Mouse (Mus musculus): Measurements from ENCODE around the gene Srek1.

Gene Srek1

DNA sequence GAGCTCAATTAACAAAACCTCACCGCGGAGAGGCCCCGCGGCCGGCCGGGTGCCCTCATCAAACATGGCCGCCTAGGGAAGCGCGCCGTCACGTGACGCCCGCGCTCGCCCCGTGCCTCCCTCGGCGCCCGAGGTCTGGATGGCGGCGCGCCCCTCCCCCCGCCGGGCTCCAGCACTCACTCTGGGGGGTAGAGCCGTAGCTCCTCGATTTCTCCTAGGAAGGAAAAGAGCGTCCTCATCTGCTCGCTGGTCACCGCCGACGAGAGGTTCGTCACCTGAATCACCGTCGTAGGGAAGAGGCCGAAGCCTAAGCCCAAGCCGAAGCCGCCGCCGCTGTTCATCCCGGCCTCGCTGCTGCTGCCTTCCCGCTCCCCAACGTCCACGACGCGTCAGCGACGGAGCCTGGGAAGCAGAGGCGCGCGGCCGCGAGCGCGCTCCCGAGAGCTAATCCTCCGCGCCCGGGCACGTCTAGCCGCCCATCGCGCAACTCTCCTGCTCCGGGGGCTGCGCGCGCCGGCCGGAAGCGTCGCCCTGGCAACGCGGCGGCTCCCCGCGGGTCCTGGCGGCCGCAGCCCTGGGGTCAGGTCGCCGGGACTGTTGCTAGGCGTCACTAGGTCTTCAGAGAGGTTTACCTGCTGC lies at the start of gene Srek1:
Srek1 (minus strand) TSS at position 490 of the 639 bp plus-strand sequence.
- peak; percentile 94 for DNase-seq (ENCODE audit: low spot score)

- no peak for DNase-seq (ENCODE audit: low spot score)
Observed at GRCm38 (mm10) chr13:103822270-103822669, 47.9 kb upstream of the Srek1 start.

DNA sequence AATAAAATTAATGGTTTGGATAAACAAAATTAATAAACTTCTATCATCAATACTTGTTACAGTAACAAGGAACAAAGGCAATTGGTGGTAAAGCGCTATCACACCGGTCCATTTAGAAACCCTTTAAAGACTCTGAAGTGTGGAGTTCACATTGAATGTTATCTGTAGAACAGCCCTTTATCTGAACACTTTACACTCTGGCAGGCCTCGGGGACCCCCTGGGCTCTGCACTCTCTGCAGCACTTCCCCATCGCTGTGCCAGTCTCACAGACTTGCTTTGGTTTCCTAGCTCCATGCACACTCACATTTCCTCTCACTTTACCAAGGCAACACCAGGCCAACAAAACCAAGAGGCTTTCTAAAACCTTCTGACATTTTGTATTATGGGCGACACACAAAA lies 45.0 kb upstream of the Srek1 start:
- no peak for DNase-seq (ENCODE audit: low spot score)

- no peak for DNase-seq (ENCODE audit: low spot score)
Observed at GRCm38 (mm10) chr13:103817935-103818334, 43.5 kb upstream of the Srek1 start.

DNA sequence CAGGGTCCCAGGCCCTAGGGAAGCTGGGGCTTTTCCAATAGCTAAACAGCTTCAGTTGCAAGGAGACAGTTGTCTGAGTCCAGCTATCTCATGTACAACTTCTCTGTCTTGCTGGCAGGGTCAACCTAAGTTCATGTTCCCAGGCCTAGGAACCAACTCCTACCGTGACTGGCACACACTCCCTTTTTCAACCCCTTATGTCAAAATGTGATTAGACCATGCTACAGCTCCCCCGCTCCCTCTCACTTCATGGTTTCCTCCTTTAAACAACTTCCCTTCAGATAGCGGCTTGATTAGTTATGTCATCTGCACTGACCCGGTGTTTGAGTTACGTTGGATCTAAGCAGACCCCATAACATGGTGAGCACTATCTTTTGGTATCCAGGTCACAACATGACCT lies 33.1 kb upstream of the Srek1 start:
- no peak for DNase-seq (ENCODE audit: low spot score)

DNA sequence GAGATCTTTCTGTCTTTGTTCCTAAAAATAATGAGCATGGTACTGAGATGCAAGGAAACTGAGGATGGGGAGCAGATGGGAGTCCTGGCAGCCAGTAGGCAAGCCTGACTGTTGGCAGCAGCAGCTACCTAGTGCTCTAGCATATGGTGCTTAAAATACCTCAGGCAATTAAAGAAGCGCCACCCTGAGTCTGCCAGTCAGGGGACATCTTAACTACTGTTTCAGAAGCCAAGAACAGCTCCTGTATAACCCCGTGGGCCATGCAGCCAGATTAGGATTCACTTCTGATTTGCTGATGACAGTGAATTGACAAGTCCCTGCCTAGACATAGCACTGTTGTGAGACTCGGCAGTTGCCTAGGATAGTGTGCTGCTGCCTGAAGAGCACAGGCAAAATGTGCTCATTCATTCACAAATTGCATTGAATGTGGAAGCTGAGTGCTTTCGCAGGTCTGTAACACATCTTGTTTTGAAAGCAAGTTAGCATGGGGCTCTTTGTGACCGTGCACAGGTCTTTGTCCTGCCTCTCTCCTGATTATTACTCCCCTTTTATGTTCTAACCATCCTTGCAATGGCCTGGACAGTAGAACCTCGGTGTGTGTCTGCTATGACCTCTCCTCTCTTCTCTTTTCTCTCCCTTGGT lies 31.9 kb upstream of the Srek1 start:
- DNase-seq (ENCODE audit: low spot score): no peak

DNA sequence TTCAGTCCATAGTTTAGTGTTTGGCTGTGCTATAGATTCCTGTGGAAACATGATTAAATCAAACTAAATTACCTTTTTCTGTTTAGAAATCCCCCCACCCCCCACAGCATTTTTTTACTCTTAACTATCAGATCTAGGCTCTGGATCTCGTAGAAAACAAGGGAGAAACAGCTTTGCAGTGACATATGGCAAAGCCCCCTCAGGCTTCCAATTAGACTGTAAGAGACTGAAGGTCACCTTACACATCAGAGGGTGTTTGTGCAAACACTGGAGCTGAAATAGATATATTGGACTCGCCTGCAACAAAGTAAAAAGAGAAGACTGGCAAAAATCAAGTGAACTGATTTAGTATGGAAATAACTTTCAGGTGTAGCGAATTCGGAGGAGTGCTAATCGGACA lies 29.3 kb upstream of the Srek1 start:
- no peak for DNase-seq (ENCODE audit: low spot score)

DNA sequence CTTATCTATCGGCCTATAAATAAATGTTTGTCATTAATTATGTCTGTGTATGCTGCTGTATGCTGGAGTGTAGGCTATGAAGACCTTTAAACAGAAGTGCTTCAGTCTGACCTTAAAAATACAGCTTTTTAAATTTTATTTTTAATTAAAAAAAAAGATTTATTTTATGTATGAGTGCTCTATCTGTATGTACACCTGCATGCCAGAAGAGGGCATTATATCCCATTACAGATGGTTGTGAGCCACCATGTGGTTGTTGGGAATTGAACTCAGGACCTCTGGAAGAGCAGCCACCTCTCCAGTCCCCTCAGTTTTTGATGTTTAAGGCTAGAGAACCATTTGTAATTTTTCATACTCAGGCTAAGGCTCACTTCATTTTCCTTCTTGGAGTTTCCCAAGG lies 26.6 kb upstream of the Srek1 start:
- DNase-seq (ENCODE audit: low spot score): no peak

- no peak for DNase-seq (ENCODE audit: low spot score)
Observed at GRCm38 (mm10) chr13:103794688-103795543, 20.5 kb upstream of the Srek1 start.

DNA sequence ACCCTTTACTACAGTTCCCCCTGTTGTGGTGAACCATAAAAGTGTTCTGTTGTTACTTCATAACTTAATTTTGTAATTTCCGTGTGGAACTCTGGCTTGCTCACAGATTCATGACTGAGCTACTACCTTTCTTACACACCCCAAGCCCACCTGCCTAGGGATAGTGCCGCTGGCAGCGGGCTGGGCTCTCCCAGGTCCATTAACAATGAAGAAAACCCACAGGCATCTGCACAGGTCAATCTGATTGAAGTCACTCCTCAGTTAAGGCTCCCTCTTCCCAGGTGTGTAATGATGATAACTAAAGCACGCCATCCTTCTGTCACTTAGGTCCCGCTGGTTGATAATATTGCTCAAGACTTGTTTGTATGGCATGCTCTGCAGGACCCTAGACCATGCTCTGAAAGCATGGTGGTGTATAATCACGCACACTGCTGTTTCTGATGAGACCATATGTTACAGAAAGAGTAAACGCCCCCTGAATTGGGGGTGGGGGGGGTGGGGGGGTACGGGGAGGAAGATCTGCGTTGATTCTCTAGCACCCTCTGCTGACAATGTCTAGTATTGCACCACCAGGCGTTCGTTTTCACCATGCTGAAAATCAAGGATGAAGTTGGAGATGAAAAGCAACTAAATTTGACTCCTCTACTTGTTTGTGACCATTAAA lies 5.6 kb upstream of the Srek1 start:
- DNase-seq (ENCODE audit: low spot score): no peak

GRCm38 (mm10) chr13:103777126-103777525 lies 2.7 kb upstream of the Srek1 start:
- no peak for DNase-seq (ENCODE audit: low spot score)

DNA sequence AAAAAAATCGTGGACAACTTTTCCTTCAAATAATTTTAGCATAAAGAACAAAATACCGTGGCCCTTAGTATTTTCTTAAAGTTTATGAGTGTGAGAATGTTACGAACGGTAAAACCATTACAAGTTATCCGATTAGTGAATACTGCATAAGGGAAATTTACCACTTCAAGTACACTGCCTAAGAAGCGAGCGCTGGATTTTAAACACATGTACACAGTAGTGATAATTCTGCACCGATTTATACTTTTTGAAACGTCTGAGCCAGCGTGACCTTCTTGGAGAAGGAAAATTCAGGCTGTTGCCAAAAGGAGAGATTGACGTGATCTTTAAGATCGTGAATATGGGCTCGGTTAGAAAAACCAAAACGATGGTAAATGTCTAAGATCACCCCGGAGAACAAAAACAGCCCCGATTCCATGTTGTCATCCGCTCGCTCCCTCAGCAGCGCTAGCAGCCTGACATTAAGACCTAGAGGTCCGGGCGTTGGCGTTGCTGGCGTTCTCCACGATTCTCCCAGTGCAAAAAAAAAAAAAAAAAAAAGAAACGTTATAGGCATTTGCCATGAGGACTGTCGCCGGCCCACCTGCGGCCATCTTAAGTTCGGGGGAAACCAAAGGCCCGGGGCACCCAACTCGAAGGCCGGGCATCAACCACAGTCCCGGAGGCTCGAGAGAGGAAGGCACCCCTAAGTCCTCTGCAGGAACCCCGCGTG lies 845 bp downstream of the Srek1 start:
- no peak for DNase-seq (ENCODE audit: low spot score)

DNA sequence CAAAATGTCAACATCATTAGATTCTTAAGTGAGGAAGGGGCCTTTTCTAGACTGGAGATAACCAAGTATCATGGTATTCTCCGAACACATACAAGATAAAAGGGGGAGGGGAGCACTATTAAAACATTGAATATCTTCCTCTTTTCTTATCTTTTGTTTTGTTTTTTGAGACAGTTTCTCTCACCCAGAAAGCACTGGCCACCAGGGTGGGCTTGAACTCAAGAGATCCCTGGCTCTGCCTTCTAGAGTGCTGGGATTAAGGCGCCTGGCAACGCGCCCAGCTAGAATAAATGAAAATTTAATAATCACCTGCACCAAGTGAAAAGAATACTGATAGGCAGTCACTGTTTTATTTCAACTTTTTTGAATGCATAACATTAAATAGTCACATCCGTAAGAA lies 1.5 kb downstream of the Srek1 start:
- DNase-seq (ENCODE audit: low spot score): no peak

GRCm38 (mm10) chr13:103770821-103771220 lies 3.6 kb downstream of the Srek1 start:
- DNase-seq (ENCODE audit: low spot score): no peak

GRCm38 (mm10) chr13:103767935-103768334 lies 6.5 kb downstream of the Srek1 start:
- no peak for DNase-seq (ENCODE audit: low spot score)

GRCm38 (mm10) chr13:103763640-103764039 lies 10.8 kb downstream of the Srek1 start:
- no peak for DNase-seq (ENCODE audit: low spot score)

DNA sequence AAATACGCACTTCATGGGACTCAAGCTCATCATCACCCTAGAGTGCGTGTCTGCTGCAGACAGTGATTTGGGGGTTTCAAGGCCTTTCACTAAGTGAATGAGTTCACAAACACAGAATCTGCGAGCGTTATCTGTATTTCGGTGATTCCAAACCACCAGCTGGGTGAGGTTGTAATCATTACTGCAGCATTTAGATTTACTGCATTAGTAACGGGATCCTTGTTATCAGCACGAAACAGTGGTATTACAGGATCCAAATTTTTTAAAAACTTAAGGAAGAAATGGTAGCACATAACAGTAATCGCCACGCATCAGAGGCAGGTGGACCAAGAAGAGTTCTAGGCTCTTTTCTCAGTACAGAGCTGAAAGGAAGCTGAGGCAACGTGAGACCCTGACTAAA lies 12.4 kb downstream of the Srek1 start:
- DNase-seq (ENCODE audit: low spot score): no peak

GRCm38 (mm10) chr13:103751421-103751820 lies 23.0 kb downstream of the Srek1 start:
- DNase-seq (ENCODE audit: low spot score): no peak

- no peak for DNase-seq (ENCODE audit: low spot score)
Observed at GRCm38 (mm10) chr13:103745688-103746087, 28.7 kb downstream of the Srek1 start.

GRCm38 (mm10) chr13:103745160-103745559 lies 29.2 kb downstream of the Srek1 start:
- DNase-seq (ENCODE audit: low spot score): no peak

DNA sequence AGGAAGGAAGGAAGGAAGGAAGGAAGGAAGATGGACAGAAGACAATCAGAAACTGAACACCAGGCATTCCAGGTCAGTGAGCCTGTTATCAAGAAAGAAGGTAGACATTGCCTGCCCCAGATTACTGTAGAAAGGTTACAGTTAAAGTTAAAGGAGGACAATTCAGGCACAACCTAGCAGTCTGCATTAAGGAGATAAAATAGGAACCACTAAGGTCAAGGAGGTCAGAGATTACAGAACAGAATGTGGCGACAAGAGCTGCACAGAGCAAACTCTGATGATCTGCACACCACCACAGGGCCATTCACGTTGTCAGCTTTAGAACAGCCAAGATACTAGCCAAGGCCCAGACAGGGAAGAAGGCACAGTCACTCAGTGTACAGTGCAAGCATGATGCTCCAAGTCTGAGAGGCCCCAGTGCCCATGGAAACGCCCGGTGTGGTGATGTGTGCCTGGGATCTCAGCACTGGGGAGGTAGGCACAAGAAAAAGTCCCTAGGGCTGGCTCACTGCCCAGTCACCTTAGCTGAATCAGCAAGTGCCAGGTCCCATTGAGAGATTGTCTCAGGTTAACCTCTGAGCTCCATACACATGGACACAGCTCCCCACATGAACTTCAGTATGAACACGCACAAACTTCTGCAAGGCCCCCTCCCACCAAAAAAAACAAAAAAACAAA lies 38.9 kb downstream of the Srek1 start:
- no peak for DNase-seq (ENCODE audit: low spot score)

All from ovary, postnatal 36 days (tissue).